Mouse (Mus musculus) layer of hippocampus, adult 8-10 months (tissue): ENCODE measurements around the gene Plin5. TPM values are rescaled to one million over a fixed set of nuclear protein-coding genes. Genes with fewer than 3 reads are reported as not detected.

ENCODE experiments used
- DNase-seq, 2 experiments: peaks; one replicate each; pipeline ENCODE4 v3.0.0; 2022; ENCODE audit warnings: low spot score in 2 of 2
- total RNA-seq, 4 experiments: library from RNA; stranded (reverse); gene quantifications; 2 replicates each; pipeline ENCODE4 v1.2.4; 2022

The Plin5 gene
- total RNA-seq = under 1 TPM; 0.53 to 0.80 (median 0.66) TPM

- no peak for DNase-seq
Measured at GRCm38 (mm10) chr17:56117251-56117710, at the start of gene Plin5. Plin5 (minus strand) TSS chr17:56117596.

- DNase-seq = no peak
Measured at GRCm38 (mm10) chr17:56165671-56166070, 48.3 kb upstream of the Plin5 start.

DNA sequence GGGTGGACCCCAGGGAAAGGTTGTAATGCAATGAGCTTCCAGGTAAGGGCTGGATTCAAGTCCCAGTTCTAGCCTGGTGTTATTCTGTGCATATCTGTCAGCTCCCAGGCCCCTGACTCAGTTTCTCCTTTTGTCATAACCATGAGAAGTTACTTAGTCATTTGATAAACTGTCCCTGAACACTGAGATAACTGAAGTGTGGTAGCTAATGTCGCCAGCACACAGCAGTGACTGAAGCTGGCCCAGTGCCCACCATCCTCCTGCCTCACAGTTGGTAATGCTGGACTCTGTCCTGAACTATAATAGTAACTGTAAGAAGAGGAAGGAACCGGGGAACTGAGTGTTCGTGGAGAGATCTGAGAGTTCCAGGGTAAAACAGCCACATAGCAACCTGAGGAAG lies 47.1 kb upstream of the Plin5 start:
- DNase-seq = no peak

GRCm38 (mm10) chr17:56163523-56164102 lies 46.2 kb upstream of the Plin5 start:
- no peak for DNase-seq

DNA sequence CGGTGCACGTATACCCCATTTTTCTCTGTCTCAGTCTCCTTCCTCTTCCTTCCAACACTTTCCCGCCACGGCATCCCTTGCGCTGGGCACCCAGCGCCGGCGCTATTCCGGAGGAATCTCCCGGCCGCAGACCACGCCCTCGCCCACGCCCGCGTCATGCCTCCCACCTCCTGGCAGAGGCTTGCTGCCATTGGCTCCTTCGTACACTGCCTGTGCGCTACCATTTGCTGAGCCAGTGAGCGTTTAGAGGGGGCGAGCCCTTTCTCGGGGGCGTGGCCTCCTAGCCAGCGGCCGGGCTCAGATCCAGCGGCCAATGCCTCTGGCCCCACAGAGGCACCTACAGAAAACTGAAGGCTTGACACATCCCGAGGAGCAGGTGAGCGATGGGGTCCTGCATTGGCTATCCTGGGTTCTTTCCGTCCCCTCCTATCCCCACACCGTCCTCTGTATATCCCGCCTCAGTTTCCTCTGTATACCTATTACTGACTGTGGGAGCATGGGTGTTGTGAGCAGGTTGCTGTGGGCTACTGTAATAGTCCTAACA lies 44.9 kb upstream of the Plin5 start, which contains the start of gene Tnfaip8l1:
Gene Tnfaip8l1, plus strand, starts transcription at position 247 of the 544 bp plus-strand sequence.
- DNase-seq = peak; percentile 94 to 95

GRCm38 (mm10) chr17:56159729-56160128 lies 42.3 kb upstream of the Plin5 start:
- peak in 1 of 2 experiments; percentile 61 for DNase-seq

DNA sequence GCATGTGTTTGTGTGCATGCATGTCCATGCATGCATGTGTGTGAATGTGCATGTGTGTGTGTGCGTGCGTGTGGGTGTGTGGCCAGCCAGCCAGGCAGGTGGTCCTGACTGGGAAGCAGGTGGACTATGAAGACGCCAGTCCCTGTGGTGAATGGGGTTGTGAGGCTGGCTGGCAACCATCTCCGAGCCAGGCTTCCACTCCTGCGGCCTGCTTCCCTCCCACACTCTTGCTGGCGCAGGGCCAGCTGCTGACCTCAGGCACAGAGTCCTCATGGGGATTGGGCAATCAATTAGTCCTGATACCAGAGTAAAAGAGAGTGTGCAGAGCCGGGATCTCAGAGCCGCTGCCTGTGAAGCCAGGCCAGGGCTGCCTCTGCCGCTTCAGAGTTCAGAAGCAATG lies 36.2 kb upstream of the Plin5 start:
- no peak for DNase-seq

DNA sequence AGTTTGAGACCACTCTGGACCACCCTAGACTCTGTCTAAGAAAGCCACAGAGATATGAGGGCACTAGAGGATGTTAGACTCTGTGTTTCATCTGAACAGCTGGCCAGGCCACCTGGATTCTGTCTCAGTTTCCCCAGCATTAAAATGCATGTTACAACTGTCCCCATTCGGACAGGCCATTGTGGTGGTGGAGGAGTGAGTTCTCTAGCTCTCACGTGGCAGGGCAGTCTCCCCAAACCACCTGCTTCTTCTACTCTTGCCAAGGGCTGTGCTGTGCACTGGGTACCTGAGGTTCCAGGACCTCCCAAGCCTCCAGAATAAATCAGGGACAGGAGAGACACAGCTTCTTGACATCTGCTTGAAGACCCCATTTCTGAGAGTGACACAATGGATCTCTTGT lies 32.5 kb upstream of the Plin5 start:
- DNase-seq = no peak

- DNase-seq = no peak
Measured at GRCm38 (mm10) chr17:56148790-56149618, 31.6 kb upstream of the Plin5 start.

GRCm38 (mm10) chr17:56148280-56148679 lies 30.9 kb upstream of the Plin5 start:
- DNase-seq = no peak

- no peak for DNase-seq
Measured at GRCm38 (mm10) chr17:56147420-56147819, 30.0 kb upstream of the Plin5 start.

- DNase-seq = no peak
Measured at GRCm38 (mm10) chr17:56146131-56146530, 28.7 kb upstream of the Plin5 start.

DNA sequence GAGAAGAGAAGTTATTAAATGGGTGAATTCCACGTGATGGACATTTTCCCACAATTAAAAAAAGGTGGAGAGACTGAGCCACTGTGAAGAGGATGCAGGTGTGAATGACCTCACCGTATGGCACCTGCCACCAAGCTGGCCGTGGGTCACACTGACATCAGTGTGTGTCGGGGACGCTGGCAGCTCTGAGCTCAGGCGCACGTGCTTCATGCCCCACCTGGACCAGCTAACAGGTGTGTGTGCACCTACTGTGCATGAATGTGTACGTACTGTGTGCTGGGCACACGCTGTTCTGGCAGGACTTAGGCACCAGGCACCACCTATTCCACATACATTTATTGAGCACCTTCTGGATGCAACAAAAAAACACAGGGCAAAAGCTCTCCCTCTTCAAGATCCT lies 27.1 kb upstream of the Plin5 start:
- no peak for DNase-seq

DNA sequence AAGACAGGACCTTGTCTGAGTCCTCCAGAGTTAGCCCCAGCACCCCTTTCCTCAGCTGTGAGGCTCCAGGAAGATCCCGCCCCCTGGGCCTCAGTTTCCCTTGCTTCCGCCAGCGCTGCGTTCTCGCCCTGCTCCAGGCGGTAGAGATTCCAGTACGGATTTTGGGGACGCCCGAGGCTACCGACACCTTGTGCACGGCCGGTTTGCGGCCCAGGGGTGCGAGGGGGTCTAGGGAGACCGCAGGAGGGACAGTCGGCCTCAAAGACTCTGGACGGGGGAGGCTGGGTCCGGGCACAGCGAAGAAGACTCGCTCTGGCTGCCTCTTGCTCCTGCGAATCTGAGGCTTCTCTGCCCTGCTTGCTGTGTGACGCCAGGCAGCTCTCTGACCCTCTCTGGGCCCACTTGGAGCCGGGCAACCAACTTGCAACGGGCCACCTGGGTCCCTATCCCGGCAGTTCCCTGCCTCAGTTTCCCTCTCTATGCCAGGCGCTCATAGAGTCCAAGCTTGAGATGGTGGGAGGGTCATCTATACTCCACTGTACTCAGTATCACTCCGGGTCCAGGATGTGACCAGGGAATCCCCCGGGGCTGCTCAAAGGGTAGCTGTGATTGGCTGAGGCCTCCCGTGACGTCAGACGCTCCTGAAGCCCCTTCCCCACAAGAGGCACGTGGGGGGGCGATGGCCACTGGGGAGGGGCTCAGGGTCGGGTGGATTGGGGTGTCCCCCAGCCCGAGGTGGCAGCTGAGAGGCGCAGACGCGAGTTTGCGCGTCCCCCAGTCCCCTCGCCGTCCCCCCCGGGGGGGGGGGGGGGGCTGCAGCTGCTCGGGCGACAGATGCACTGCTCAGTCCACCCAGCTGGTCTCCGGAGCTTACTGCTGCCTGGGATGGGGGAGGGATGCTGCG lies 24.6 kb upstream of the Plin5 start:
- DNase-seq = peak in 1 of 2 experiments; percentile 66

DNA sequence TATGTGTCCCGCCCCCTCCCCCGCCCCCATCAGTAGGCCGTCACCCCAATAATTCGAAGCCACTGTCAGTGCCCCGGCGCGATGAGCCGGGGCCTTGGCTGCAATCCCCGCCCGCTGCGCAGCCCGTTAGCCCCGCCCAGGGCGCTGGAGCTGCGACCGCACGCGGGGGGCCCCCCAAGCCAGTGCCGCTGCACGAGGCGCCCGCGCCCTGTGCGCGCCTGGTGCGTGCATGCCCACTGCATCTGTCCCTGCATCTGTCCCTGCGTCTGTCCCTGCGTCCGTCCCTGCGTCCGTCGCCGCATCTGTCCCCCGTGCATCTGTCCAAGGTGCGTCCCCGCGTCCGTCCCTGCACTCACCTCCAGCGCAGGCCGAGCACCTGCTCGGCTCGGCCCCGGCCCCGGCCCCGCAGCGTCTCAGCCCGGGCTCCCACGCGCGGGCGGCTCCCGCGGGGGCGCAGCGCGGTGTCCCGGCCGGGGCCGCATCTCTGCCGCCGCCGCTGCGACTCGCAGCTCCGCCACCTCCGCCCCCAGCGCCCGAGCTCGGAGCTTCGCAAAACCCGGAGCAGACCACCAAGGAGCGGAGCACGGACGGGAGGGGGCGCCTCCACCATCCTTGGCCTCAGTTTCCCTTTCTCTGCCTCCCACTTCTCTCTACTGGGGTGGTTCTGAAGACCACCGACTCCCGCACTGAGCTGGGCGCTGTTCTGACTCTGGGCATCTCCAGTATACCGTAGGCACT lies 22.6 kb upstream of the Plin5 start, which contains the start of gene Sema6b:
Gene Sema6b, minus strand, starts transcription at position 486 of the 738 bp plus-strand sequence.
- peak in 1 of 2 experiments; percentile 74 for DNase-seq

- no peak for DNase-seq
Measured at GRCm38 (mm10) chr17:56139355-56139754, 22.0 kb upstream of the Plin5 start.

GRCm38 (mm10) chr17:56137839-56138613 lies 20.6 kb upstream of the Plin5 start:
- DNase-seq = no peak

DNA sequence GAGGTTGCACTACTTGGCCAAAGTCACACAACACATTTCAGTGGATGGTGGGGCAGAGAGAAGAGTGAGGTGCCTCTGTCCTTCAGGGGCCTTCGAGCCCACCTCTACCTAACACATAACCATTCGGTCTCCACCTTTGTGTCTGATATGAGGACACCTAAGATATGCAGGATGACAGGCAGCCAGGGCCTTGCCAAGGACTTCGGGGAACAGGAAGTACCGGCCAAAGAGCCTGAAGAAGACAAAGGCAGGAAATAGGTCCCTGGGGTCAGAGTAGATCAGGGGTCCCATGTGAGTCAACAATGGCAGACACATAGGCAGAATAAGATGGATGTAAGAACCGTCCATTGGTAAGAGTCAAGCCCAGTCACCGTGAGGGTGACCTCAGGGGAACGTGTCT lies 19.2 kb upstream of the Plin5 start:
- DNase-seq = no peak

DNA sequence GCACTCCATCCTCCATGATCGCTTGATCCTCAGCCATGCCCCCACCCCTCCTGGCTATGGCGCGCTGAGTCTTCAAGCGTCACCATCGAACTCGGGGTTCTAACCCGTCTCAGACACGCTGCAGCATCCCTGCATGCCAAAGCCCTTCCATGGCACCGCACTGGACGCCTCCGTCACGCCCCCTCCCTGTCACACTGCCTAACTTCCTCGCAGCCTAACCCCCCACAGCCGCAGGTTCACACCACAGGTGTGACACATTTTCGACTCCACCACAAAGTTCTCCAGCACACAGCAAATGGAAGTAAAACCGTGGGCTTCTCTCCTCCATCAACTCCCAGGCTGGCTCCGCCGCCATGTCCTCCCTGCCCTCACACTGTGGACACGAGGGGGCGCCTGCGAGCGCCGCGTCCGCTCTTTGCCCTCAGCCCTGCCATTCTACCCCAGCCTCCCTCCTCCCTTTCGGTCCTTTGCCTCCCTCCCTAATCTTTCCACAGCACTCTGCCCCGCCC lies 17.1 kb upstream of the Plin5 start:
- DNase-seq = no peak
